Mouse (Mus musculus) cerebellum, postnatal 10 days (tissue): ENCODE data around the gene Bdnf.

Source experiments
- DNase-seq, 2 experiments: peaks; one replicate each; pipeline ENCODE4 v3.0.0; 2021; ENCODE audit warnings: mixed read lengths in 2 of 2

The Bdnf gene

GRCm38 (mm10) chr2:109706524-109706923 is 32.0 kb downstream of the Bdnf start:
- peak; percentile 16 to 23 for DNase-seq

- no peak for DNase-seq
Measured at GRCm38 (mm10) chr2:109709346-109709745, 34.8 kb downstream of the Bdnf start.

DNA sequence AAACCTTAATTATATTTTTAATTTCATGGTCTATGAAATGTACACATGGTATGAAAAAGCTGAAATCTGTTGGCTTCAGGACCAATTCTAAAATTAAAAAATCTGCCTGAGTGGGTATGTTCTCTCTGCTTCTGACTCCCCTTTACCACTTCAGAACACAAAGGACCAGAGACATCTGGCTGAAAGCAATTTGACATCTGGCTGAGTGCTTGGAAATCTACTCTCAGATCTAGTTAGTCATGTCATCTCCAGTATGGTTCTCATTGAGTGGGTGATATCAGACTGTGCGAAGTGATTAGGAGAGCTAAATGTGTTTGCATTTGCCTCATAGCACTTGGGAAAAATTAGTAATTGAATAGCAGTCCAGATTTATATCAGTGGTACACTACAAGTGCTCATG is 36.5 kb downstream of the Bdnf start:
- no peak for DNase-seq

DNA sequence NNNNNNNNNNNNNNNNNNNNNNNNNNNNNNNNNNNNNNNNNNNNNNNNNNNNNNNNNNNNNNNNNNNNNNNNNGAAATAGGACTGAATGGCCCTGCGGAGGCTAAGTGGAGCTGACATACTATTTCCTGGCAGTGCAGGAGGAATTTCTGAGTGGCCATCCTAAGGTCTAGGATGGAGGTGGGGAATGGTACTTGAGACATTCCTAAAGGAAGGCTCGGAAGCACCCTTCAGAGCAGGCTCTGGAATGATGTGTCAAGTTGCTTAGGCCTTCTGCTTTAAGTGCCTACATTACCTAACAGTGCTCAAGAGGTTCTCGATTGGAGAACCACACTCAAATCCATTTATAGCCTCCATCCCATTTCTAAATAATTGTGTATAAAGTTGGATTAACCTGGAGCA is 50.8 kb downstream of the Bdnf start:
- no peak for DNase-seq

- DNase-seq: no peak
Measured at GRCm38 (mm10) chr2:109725831-109726230, 51.3 kb downstream of the Bdnf start.

DNA sequence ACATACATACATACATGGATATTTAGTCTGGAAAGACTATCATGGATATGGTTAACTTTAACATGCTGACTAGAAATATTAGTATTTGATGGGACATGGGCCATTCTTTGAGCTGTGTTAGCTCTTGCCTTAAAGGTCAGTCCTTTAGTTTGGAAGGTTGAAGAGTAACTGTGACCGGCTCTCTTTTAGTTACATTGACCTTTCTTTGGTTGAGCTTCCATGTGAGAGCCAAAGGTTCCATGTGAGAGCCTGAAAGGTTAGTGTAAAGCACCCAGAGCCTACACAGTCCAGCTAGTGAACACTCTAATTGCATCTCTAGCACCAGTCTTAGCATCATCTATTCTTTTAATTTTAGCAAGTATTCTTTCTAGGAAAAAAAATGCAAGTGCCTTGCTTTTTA is 54.7 kb downstream of the Bdnf start:
- DNase-seq: no peak

- no peak for DNase-seq
Measured at GRCm38 (mm10) chr2:109733201-109734039, 58.9 kb downstream of the Bdnf start.

GRCm38 (mm10) chr2:109734228-109734627 is 59.7 kb downstream of the Bdnf start:
- DNase-seq: no peak

GRCm38 (mm10) chr2:109734666-109735065 is 60.2 kb downstream of the Bdnf start:
- DNase-seq: no peak

DNA sequence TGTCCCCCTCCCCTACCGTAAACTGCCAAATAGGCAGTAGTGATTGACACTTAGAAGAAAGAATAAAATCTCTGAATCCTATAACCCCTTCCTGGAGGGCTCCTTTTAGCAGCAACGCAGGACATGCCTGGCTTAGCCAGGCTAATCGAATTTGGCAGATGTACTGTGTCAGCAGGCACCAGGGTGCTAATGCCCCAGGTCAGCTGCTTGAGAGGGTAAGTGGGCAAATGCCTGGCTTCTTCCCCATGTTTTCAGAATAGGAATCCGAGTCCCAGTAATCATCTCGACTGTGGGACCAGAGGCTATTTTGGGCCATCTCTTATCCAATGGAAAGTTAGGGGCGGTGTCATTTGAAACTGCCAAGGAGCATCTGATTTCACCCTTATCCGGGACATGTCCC is 60.8 kb downstream of the Bdnf start:
- DNase-seq: peak in 1 of 2 experiments; percentile 8

GRCm38 (mm10) chr2:109736306-109736705 is 61.8 kb downstream of the Bdnf start:
- no peak for DNase-seq

DNA sequence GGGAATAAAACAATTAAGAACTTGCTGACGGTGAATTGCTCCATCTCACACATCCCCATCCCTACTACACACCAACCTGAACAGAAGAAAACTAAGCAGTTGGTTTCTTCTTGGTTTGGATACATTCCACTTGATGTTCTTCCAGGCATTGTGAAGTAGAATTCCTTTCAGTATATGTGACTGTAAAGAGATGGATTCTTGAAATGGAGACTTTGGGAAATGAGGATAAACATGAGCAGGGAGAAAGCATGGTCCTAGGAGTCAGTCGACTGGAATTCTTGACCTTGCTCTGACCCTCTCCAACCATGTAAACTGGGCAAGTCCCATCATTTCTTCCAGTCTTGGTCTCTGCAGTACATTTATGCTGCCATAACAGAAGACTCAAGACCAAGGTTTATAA is 63.8 kb downstream of the Bdnf start:
- DNase-seq: no peak

DNA sequence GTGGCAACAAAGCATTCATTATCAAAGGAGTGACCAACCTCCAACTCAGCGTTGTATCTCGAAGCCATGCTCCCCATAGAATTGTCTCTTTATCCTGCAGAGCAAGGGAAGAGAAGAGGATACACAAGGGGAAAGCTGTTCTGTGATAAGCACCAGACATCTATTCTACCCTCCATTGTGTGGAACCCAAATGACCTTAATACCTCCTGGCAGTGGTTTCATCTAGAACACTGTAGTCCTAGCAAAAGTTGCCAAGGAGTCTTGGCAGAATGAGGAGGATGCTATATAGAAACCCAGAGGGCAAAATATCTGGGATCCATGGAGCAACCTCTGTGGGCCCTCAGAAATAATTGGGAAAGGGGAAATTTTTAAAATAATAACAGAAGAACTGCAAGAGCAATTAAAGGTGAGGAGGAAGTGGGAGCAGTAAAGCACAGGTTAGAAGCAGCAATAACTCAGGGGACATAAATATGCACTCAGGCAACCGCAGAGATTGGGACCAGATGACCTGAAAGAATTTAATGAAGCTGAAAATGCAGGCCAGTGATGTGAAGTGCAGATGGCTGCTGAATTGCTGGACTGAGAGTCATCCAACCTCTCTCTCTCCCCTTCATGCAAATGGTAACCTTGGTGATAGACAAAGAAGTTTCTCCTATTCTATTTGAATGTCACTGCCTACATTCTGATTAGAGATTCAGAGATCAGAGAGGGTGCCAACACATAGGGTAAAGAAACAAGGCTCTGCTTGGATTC is 68.9 kb downstream of the Bdnf start:
- DNase-seq: peak; percentile 14 to 19

DNA sequence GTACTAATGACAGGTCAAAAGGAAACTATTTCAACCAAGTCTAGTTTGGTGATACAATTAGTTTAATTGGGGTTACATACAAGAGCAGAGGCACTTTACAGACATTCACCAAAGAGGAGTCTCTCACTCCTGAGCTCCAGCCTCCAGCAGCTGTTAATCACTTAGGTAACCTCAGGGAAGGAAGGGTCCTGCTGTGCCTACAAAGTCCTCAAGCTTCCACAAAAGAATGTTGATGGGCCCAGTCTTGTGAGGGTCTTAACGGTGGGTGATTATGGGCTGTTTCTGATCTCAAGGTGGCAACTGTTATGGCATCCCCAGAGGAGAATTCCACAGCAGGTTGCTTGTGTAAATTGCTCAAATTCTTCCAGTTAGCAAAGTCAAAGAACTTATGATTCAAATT is 71.7 kb downstream of the Bdnf start:
- DNase-seq: no peak

GRCm38 (mm10) chr2:109748412-109748811 is 73.9 kb downstream of the Bdnf start:
- DNase-seq: no peak

DNA sequence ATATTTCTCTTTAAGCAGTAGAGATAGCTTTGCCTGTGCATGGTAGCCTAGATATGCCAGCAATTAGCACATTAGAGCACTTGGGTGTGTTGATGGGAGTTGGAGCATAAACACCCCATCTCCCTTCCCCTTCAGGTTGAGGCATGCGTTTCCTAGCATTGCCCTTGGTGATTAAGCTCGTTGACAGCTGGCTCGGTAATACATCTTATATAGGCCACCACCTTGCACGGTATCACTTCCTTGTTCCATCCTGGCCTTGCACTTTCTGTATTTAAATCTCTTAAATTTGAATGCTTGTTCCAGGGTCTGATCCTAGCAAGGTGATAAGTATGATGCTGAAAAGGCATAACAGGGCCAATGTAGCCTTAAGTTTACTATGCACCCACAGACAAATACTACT is 74.3 kb downstream of the Bdnf start:
- no peak for DNase-seq

- DNase-seq: no peak
Measured at GRCm38 (mm10) chr2:109749964-109750363, 75.5 kb downstream of the Bdnf start.

- no peak for DNase-seq
Measured at GRCm38 (mm10) chr2:109750484-109750883, 76.0 kb downstream of the Bdnf start.

DNA sequence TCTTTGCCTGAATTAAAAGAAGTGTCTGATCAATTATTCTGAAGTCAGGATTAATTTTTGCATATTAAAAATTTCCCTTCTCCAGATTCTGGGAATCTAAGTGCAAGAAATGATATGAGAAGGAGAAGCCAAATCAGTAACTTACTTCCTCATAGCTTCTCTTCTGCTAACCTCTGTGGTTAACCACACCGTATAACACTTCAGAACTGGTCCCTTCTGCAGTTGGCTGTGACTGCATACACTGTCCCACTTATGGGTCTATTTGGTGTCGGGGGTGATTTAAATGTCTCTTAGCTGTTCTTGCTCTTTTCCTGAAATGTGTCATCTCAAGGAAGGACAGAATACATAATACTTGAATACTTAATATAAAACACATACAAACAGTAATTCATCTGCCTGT is 81.8 kb downstream of the Bdnf start:
- DNase-seq: no peak

DNA sequence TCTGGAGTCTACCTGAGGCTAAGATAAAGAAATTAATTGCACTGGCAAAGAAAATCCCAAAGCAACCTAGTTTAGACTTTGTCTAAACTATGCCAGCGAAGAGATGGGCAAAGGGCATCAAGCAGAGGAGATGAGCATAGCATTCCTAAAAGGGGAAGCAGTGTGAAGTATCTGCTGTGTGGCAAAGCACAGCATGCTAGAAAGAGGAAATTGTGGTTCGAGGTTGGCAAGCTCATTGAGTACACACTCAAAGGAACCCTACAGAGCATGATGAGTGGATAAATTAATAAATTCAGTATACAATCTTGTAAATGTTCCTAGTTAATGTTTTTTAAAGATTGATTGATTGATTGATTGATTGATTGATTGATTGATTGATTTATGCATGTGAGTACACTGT is 92.3 kb downstream of the Bdnf start:
- no peak for DNase-seq

DNA sequence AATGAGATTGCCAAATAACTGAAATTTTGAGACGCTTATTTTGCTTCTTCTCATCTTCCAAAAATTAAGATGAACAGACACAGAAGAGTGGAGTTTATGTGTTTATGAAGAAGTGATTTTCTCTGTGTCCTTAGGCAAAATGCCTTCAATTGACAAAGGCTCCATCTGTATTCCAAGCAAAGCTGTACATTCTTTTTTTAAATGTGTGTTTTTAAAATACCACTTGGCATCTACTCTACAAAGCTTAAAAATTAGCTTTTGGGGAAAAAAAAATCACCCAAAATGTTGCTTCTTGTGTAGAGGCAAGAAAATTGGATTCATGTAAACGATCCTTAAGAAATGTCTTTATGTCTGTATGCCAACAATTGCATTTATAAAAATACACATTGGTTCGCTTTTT is 94.3 kb downstream of the Bdnf start:
- DNase-seq: no peak

GRCm38 (mm10) chr2:109776374-109776773 is 101.9 kb downstream of the Bdnf start:
- no peak for DNase-seq
